Mouse (Mus musculus): ENCODE measurements around the gene Rps6ka5.

The Rps6ka5 gene

DNA sequence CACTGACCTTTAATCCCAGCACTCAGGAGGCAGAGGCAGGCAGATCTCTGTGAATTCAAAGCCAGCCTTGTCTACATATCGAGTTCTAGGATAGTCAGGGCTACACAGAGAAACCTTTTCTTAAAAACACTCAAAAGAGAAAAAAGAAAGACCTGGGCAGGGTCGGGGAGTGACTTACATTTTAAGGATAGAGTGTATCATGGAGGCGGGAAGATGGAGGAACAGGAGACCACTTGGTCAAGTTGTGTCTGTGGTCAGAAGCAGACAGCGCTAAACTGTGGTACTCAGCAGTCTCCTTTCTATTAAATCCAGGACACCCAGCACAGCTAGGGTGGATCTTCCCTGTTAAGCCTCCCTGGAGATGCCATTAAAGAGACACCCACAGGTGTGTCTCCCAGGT is at the start of gene Rps6ka5:
Gene Rps6ka5 (minus strand): TSS at position 333 of the 400 bp plus-strand sequence.
- TF ChIP-seq GATA4 (IDR thresholded peaks at IDR 0.05; ENCODE audit: insufficient replicate concordance, low read length) = no peak

DNA sequence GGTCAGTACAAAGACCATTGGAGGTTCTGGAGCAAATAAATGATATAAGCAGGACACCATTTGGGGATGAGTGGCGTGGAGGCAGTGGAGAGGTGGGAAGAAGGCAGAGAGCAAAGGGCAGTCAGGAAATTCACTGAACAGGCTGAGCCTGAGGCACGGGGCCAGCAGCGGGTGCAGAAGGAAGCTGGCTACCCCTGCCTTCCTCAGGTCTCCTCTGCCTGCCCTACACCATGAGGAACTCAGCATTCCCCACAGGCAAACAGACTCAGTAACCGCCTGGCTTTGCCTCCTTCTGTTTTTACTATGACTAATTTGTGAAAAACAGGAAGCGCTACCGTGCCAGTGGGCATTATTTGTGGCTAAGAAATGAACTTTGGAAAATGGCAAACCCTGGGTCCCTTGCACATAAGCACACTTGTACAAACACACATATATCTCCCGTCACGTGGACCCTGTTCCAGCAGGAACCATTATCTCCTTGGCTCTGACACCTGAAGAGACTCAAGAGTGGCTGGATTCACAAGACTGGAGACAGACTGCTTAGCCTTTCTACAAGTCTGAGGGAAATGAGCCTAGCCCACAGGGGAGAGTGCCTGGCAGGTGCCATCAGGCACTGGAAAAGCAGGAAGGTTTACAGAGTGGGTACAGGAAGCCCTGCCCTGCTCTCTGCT is 49.3 kb upstream of the Rps6ka5 start:
- TF ChIP-seq GATA4 (IDR thresholded peaks at IDR 0.05; ENCODE audit: insufficient replicate concordance, low read length) = no peak

DNA sequence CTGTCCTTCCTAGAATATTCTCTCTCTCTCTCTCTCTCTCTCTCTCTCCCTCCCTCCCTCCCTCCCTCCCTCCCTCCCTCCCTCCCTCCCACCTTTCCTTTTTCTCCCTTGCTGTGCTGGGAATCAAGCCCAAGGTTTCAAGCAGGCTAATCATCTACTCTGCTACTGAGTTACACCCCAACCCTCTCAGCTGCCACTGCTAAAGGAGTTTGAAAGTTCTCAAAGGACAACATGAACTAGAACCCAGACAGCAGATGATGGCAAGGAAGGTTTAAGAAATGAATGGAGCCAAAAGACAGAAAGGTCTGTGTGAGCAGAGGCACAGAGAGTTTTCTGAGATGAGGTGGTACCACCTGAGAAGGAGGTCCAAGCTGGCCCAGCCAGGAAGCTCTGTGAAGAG is 48.5 kb upstream of the Rps6ka5 start:
- no peak for TF ChIP-seq GATA4 (IDR thresholded peaks at IDR 0.05; ENCODE audit: insufficient replicate concordance, low read length)

GRCm38 (mm10) chr12:100774756-100775155 is 48.0 kb upstream of the Rps6ka5 start:
- no peak for TF ChIP-seq GATA4 (IDR thresholded peaks at IDR 0.05; ENCODE audit: insufficient replicate concordance, low read length)

DNA sequence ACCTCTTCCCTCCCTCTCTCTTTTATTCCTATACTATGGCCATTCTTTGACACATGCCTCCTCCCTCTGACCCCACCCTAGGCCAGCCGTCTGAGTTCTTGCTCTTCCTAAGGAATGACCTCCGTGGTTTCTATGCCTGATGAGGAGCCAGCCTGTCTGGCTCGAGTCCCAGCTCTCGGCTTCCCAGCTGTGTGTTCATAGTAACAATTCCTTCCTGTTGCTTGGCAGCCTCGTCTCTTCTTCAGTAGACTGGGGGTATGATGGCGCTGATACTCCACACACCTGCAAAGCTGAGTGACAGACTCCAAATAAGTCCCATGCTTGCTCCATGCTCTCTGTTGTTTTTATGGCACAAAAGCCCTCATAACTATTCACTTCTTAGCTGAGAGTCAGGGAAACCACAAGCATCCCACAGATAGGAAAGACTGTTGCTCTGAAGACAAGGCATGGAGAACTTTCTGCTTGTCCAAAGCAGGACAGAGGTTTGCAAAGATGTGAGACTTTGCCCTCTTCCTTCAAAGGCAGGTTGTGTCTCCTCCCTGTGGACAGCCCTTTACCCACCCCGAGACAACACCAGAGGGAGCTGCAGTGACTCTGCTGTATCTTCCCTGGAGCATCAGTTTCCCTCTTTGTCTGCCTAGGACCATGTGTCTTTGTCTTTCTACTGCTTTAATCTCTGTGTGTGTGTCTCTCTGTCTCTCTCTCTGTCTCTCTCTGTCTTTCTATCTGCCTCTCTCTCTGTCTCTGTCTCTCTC is 45.6 kb upstream of the Rps6ka5 start:
- TF ChIP-seq GATA4 (IDR thresholded peaks at IDR 0.05; ENCODE audit: insufficient replicate concordance, low read length) = no peak

DNA sequence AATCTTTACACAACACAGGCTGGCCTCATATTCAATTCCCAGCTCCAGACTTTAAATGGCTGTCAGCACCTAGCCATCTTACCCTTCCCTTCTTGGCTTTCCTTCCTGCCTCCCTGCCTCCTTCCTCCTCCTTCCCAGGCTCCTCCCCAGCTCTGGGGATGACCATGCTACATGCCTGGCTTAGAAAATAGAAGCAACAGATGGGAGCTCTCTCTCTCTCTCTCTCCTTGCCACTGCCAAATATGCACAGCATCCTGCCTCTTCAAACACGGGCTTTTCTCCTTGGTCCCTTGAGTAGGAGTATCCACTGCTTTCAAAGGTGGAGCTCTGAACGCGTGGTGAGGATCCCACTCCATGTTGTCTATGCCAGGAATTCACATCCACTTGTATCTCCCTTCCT is 44.0 kb upstream of the Rps6ka5 start:
- TF ChIP-seq GATA4 (IDR thresholded peaks at IDR 0.05; ENCODE audit: insufficient replicate concordance, low read length) = no peak

DNA sequence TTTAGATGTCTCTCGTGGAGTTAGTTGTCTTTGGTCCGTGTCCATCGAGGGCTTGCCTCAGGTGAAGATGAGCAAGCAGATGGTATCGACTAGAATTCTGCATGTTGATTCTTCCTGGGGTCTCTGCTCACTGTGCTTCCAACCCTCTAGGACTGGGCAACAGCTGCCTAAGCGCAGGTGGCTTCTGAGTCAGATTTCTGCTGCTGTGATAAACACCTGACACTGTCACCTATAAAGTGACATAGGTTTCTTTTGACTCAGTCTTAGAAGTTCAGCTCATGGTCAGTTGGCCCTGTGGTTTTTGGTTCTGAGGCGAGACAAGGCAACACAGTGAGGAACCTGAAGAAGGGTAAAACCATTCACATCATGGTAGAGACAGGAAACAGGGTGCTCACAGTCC is 43.1 kb upstream of the Rps6ka5 start:
- TF ChIP-seq GATA4 (IDR thresholded peaks at IDR 0.05; ENCODE audit: insufficient replicate concordance, low read length) = no peak

- no peak for TF ChIP-seq GATA4 (IDR thresholded peaks at IDR 0.05; ENCODE audit: insufficient replicate concordance, low read length)
Observed at GRCm38 (mm10) chr12:100764329-100765018, 37.7 kb upstream of the Rps6ka5 start.

DNA sequence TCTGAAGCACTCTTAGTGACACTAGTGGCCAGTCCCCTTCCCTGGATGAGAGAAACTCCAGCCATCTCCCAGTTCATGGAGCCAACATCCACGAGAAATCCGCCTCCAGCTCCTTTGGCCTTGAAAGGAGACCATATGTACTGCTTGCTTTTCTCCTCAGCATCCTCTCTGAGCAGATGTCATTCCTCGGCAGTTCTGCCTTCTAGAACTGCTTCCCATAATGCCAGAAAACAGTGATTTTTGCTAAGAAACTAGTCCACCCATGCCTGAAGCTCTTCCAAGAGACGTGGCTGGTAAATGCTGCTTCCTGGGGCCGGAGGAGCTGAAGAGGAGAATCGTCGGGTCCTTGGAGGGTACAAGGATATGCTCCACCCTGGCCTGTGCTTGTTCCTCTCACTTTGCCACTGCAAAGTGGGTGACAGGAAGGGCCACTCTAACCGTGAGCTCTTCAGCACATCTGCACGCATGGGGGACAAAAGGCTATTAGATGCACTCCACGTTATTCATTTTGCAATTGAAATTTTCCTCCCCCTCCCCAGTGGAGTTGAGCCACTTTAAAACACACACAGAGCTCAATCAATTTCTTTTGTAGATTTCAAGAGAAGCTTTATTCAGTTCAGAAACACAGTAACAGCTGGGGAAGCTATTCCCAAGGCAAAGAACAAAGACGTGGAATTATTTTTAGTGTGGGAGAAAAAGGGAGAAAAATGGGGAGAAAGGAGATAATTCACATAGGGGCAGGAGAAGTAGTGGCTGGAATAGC is 36.1 kb upstream of the Rps6ka5 start:
- no peak for TF ChIP-seq GATA4 (IDR thresholded peaks at IDR 0.05; ENCODE audit: insufficient replicate concordance, low read length)

DNA sequence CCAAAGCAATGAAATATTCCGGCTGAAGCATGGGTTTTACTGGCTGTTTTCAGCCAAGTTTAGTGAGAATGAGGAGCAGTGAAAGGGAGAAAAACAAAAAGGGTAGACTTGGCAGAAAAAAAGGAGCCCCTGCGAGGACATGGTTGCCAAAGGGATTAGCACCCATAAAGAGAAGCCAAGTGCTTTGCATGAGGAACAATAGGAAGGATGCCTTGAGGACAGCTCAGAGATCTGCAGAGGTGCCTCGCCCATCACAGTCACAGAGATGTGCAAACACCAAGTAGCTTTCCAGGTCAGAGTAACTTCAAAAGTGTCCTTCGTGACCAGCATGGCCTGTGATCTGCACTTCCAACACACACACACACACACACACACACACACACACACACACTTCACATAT is 30.6 kb upstream of the Rps6ka5 start:
- no peak for TF ChIP-seq GATA4 (IDR thresholded peaks at IDR 0.05; ENCODE audit: insufficient replicate concordance, low read length)

DNA sequence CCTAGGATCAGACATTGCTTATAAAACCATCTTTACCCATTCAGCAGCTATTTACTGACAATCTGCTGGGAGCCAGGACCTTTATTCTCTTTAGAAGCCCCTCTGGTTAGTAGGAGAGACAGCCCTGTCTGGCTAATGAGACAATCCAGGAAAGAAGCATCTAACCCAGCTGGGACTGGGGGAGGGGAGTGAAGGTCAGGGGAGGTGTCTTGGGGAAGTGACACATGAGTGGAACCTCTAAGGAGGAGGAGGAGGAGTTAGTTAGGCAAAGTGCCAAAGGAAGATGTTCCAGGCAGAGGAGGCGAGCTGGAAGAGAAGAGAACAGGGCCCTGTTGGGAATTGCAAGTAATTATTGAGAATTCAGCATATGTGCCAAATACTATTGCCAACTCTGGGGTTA is 26.9 kb upstream of the Rps6ka5 start:
- TF ChIP-seq GATA4 (IDR thresholded peaks at IDR 0.05; ENCODE audit: insufficient replicate concordance, low read length) = no peak

DNA sequence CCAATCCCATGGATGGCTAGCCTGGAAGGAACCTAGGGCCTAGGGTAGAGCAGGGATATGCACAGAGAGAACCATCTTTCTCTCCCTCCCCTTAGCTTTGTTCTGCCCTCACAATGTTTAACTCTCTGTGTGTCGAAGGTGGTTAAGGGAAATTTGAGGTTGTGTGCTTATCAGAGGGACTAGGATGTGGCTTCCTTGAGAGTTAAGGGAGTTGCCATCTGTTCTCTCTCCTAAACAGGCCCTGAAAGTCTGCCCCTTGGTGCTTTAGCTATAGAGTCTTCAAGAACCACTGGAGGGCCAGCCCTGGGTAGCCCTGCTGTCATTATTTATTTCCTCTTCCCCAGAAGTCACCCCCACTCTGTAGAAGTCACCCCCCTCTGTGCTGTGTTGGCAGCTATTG is 26.2 kb upstream of the Rps6ka5 start:
- TF ChIP-seq GATA4 (IDR thresholded peaks at IDR 0.05; ENCODE audit: insufficient replicate concordance, low read length) = no peak

DNA sequence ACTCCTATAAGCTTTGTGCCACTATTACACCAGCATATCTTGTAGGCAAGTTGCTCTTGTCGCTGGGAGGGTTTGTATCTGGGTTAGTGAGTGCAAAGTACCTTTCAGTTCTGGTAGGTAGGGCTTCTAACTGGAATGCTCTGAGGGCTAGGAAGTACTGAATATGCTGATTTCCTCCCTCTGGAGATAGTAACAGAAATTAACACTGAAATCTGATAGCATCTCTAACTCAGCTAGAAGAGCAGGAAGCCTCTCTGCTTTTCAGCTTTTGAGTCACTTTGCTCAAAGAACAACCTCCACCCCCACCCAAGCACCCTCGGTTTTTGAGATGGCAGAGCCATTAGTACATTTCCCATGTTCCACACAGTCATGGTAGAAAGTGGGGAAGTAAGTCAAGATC is 15.7 kb upstream of the Rps6ka5 start:
- no peak for TF ChIP-seq GATA4 (IDR thresholded peaks at IDR 0.05; ENCODE audit: insufficient replicate concordance, low read length)

DNA sequence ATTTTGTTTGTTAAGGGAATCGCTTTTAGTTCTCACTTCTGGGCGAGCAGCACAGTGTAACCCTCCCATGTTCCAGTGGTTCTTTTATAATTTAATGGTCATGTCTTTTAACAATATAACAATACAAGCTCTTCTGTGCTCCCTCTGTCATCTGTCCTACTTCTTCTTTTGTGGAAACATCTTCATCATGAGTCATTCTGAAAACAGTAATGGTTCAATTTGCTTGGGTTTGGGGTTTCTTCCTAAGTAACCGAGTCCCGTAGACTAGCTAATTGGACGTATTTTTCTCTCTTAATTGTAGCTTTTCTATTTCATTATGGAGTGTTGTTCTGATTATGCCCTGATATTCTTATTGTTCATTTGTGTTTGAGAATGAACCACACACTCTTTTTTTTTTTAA is 13.5 kb upstream of the Rps6ka5 start:
- TF ChIP-seq GATA4 (IDR thresholded peaks at IDR 0.05; ENCODE audit: insufficient replicate concordance, low read length) = no peak

DNA sequence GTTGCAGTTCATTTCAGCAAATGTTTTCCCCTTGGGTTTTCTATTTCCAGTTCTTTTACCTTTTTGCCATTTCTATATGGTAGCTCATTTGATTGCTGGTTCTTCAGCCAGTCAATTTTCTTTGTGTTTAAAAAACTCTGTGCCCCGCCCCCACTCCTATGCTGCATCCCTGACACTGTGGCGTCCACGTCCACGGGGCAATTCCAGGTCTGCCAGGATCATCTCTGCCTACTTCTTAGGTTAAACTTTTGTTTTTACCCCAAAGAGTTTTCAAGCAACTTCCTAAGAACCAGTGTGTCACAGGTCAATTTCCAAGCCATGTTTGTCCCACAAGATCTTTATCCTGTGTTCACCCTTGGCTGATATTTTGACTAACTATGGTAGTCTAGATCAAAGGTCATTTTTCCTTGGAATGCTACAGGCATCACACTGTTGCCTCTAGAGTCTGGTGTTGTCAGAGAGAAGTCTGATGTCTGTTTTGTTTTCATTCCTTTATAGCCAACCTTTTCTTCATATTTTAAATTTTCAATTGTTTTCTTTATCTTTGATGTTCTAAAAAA is 12.3 kb upstream of the Rps6ka5 start:
- TF ChIP-seq GATA4 (IDR thresholded peaks at IDR 0.05; ENCODE audit: insufficient replicate concordance, low read length) = no peak

All from liver, adult (tissue).